Mouse (Mus musculus) lung, adult 2 months (tissue): ENCODE data around the gene Ppm1n.

Experiments used
- CTCF ChIP-seq: fragments of 200-500 bp; IDR thresholded peaks from 2 replicates; pipeline ENCODE4 v1.5.1; 2011; ENCODE audit warnings: mild to moderate bottlenecking, low read length, control low read depth; ENCODE audit not compliant: insufficient read depth
- POLR2A ChIP-seq: fragments of 200-500 bp; IDR thresholded peaks from 2 replicates; pipeline ENCODE4 v1.6.1; 2011; ENCODE audit warnings: low read depth, mild to moderate bottlenecking, control low read depth, low read length, borderline replicate concordance; ENCODE audit errors: extremely low read depth

- TF ChIP-seq CTCF (no peak), POLR2A (no peak)
Measured at GRCm38 (mm10) chr7:19319458-19319857, 39.6 kb upstream of the Ppm1n start.
